Mouse (Mus musculus) forebrain, postnatal 0 days (tissue): Measurements from ENCODE around the gene Ppm1a. TPM values are rescaled to one million over a fixed set of nuclear protein-coding genes. Genes with fewer than 3 reads are reported as not detected.

ENCODE experiments used
- ATAC-seq: fragments of 200-750 bp; cut with Nextera tagmentation; 2 replicates; pipeline ENCODE4 v1.8.0; 2017; ENCODE audit warnings: mild to moderate bottlenecking, moderate library complexity
- DNase-seq: peaks from one replicate; pipeline ENCODE4 v3.0.0-alpha.2; 2015
- H3K27ac ChIP-seq: fragments of 300-500 bp; sonication (generic); 2 replicates; pipeline ENCODE4 v1.5.1; 2014; ENCODE audit warnings: low read depth, mild to moderate bottlenecking, antibody characterized with exemption, low read length, moderate library complexity, mixed read lengths
- H3K27me3 ChIP-seq: fragments of 300-500 bp; sonication (generic); 2 replicates; pipeline ENCODE4 v1.6.1; 2014; ENCODE audit warnings: mild to moderate bottlenecking, low read length, mixed read lengths; ENCODE audit not compliant: insufficient read depth
- H3K36me3 ChIP-seq: fragments of 300-500 bp; sonication (generic); 2 replicates; pipeline ENCODE4 v1.6.1; 2014; ENCODE audit warnings: mild to moderate bottlenecking, moderate library complexity; ENCODE audit not compliant: insufficient read depth
- H3K4me1 ChIP-seq: fragments of 300-500 bp; sonication (generic); 2 replicates; pipeline ENCODE4 v1.6.1; 2014; ENCODE audit warnings: antibody characterized with exemption; ENCODE audit not compliant: insufficient read depth
- H3K4me2 ChIP-seq: fragments of 300-500 bp; sonication (generic); 2 replicates; pipeline ENCODE4 v1.6.1; 2014; ENCODE audit warnings: low read depth, mild to moderate bottlenecking, moderate library complexity
- H3K4me3 ChIP-seq: fragments of 300-500 bp; sonication (generic); 2 replicates; pipeline ENCODE4 v1.5.1; 2014; ENCODE audit warnings: low read depth, low read length, mixed read lengths
- H3K9ac ChIP-seq: fragments of 300-500 bp; sonication (generic); 2 replicates; pipeline ENCODE4 v1.6.1; 2014; ENCODE audit warnings: mild to moderate bottlenecking
- H3K9me3 ChIP-seq: fragments of 300-500 bp; sonication (generic); 2 replicates; pipeline ENCODE4 v1.6.1; 2016; ENCODE audit warnings: low read length
- CTCF ChIP-seq: sonication (generic); IDR thresholded peaks from 2 replicates; pipeline ENCODE4 v1.5.1; 2016; ENCODE audit warnings: antibody characterized with exemption, control low read depth, low read depth
- WGBS: fragments of 180-500 bp; shearing (Covaris S2); extraction: QIAGEN DNeasy Blood & Tissue Kit; methylation state at CpG from one replicate; pipeline ENCODE4 v1.1.7; 2014; 5-methylcytosine and 5-hydroxymethylcytosine counted together
- polyA plus RNA-seq: library from polyadenylated mRNA; unstranded; fragments of >200 nt; fragmentation: Nextera tagmentation; extraction: Ambion mirVana; gene quantifications from 2 replicates; pipeline ENCODE4 v1.2.1, GENCODE M21; 2015
- total RNA-seq: library from RNA; depleted of rRNA; stranded (reverse); fragments of >200 nt; gene quantifications from 2 replicates; pipeline ENCODE4 v1.2.3, GENCODE M21; 2014; rRNA removed

Ppm1a gene
- 192 and 194 TPM in 2 replicates for total RNA-seq
- 61.7 and 69.9 TPM in 2 replicates for polyA plus RNA-seq

DNA sequence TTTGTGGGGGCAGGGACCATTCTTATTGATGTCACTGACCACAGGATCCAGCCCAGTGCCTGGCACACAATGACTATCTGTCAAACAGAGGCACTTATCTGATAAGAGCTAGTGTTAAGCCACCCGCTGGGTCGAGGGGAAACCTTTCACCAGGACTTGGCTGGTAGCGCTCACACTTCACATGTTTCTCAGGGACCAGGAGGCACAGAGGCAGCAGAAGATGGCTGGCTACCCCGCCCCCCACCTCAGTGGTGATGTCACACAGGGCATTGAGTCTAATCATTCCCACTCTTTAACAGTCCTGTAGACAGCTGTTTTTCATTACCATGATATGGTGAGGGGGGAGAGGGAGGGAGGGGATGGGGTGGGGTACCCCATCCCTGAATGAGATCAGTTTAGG, at the start of gene Ppm1a:
Gene Ppm1a (plus strand): TSS at position 370 of the 400 bp plus-strand sequence.
- WGBS: 16% methylated on average over 4 of the region's 4 CpGs
- Histone ChIP-seq H3K4me3 (no peak within 1 kb of the TSS), H3K36me3 (no peaks in the 10 kb centered on the region), H3K9me3 (no peaks in the 10 kb centered on the region), H3K9ac (no peak within 1 kb of the TSS), H3K27me3 (no peaks in the 10 kb centered on the region), H3K4me1 (no peaks in the 10 kb centered on the region), H3K4me2 (no peak within 1 kb of the TSS), H3K27ac (no peak within 1 kb of the TSS)
- no peak for DNase-seq
- no peak for TF ChIP-seq CTCF
- ATAC-seq: no peak

DNA sequence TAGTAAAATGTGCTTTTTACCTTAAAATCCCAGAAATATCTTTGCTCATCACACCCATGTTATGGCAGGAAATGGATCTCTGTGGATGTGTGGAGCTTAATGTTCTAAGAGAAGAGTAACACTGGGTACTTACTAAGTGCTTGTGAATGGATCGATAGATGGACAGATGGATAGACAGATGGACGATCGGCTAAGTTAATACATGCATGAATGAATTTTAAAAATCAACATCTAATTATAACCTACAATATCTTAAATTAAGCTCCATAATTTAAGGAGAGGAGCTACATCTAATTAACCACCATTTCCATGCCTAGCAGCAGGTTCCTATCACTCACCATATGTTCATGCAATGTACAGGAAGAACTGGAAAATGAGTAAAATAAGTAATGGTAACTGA, 47.3 kb upstream of the Ppm1a start:
- H3K27me3 ChIP-seq: no peaks in the 10 kb centered on the region
- H3K4me1 ChIP-seq: no peaks in the 10 kb centered on the region
- no peak overlapping the region for H3K27ac ChIP-seq
- no peak overlapping the region for H3K9ac ChIP-seq
- no peak overlapping the region for H3K4me3 ChIP-seq
- H3K9me3 ChIP-seq: no peaks in the 10 kb centered on the region
- H3K4me2 ChIP-seq: no peak overlapping the region
- 56% methylated on average over 3 of the region's 3 CpGs for WGBS
- ATAC-seq (no peak), DNase-seq (no peak)
- no peaks in the 10 kb centered on the region for H3K36me3 ChIP-seq
- no peak for TF ChIP-seq CTCF

DNA sequence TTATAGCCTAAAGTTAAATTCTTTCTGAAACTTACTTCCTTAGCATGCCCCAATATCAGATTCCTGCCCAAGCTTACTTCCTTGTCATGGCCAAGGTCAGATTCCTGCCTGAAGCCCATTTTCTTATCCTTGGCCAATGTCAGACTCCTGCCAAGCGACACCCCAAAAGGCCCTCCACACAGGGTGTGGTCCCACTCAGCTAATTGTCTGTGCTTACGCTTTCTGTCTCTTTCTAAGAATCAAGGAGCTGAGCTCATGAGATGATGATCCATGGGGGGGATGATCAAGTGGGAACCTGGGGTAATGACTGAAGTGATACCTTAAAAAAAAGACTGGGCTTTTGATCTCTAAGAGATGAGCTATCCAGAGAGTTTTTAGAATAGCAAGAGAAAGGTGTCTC, 42.4 kb upstream of the Ppm1a start:
- WGBS: 81% methylated on average over 2 of the region's 2 CpGs
- no peak for TF ChIP-seq CTCF

DNA sequence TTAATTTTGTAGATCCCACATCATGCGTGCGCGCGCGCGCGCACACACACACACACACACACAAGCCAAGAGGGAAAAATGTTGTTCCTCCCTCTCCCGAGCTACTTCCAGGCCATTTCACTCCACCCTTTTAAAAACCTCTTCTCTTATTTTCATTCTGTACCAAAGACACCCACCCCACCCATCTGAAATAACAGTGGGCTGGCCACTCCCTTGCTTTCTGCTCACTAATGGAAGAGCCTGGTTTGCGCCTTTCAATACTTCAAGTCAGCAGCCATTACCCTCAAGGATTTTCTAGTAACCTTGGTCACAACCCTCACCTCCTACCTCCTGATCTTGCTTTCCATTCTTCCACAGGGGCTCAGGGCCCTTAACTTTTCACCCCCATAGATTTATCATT, 41.4 kb upstream of the Ppm1a start:
- no peak for TF ChIP-seq CTCF
- Histone ChIP-seq H3K9me3 (no peaks in the 10 kb centered on the region), H3K27ac (no peak overlapping the region), H3K9ac (no peak overlapping the region), H3K27me3 (no peaks in the 10 kb centered on the region), H3K36me3 (no peaks in the 10 kb centered on the region), H3K4me3 (no peak overlapping the region), H3K4me1 (no peaks in the 10 kb centered on the region), H3K4me2 (no peak overlapping the region)
- WGBS: 98% methylated on average over 9 of the region's 9 CpGs
- ATAC-seq (no peak), DNase-seq (no peak)

More for the DNA sequence above, 42.4 kb upstream of the Ppm1a start:
- Histone ChIP-seq H3K9ac (no peak overlapping the region), H3K4me3 (no peak overlapping the region), H3K27ac (no peak overlapping the region), H3K4me2 (no peak overlapping the region), H3K27me3 (no peaks in the 10 kb centered on the region), H3K9me3 (no peaks in the 10 kb centered on the region), H3K4me1 (no peaks in the 10 kb centered on the region), H3K36me3 (no peaks in the 10 kb centered on the region)
- DNase-seq (no peak), ATAC-seq (no peak)

DNA sequence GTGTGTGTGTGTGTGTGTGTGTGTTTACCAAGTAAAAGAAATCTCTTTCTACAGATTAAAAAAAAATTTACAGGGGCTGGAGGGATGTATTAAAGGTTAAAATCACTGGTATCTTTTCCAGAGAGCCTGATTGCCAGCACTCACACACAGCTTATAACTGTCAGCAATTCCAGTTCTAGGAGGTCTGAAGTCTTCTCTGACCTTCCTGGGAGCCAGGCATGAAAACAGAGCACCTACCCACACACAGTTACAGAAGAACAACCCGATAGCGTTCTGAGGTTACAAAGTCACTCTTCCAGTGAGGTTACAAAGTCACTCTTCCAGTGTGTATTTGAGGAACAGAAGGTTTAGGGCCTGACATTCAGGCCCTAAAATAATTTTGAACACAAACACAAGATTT, 38.2 kb upstream of the Ppm1a start:
- H3K9me3 ChIP-seq: no peaks in the 10 kb centered on the region
- no peak for ATAC-seq
- WGBS: 85% methylated on average over 2 of the region's 2 CpGs
- H3K27me3 ChIP-seq: no peaks in the 10 kb centered on the region
- DNase-seq: no peak
- no peak overlapping the region for H3K9ac ChIP-seq
- no peak overlapping the region for H3K4me3 ChIP-seq
- H3K4me1 ChIP-seq: no peaks in the 10 kb centered on the region
- no peaks in the 10 kb centered on the region for H3K36me3 ChIP-seq
- no peak overlapping the region for H3K27ac ChIP-seq
- no peak for TF ChIP-seq CTCF
- no peak overlapping the region for H3K4me2 ChIP-seq

DNA sequence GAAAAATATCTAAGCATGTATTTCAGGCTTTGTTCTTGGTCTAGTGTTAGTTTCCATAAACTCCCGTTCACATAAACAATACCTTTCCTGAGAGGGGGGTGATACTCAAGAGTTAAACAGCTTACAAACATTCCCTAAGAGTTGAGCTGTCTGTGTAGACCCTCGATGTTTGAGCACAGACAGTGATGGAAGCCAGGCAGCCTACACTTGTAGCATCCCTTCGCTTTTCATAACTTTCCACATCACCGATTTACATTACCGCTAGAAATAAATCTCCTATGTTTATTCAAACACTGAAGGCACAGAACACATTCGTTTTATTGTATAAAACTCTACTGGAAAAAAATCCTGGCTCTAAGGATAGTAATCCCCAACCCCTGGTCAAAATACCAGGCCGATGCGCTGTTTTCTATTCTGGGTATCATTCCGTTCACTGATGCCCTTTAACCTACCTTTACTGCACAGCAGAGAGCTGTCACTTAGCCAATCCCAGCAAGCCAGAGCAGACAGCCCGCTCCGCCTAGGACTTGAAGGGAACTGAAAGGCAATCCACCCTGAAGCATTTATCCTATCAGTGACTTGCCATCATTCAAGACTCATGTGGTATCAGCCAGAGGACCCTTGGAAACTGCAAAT, 37.7 kb upstream of the Ppm1a start:
- Histone ChIP-seq H3K27ac (no peak overlapping the region), H3K4me1 (no peaks in the 10 kb centered on the region), H3K36me3 (no peaks in the 10 kb centered on the region), H3K4me2 (no peak overlapping the region), H3K9ac (no peak overlapping the region), H3K4me3 (no peak overlapping the region), H3K9me3 (no peaks in the 10 kb centered on the region), H3K27me3 (no peaks in the 10 kb centered on the region)
- 78% methylated on average over 11 of the region's 11 CpGs for WGBS
- ATAC-seq: no peak
- DNase-seq: no peak
- no peak for TF ChIP-seq CTCF

DNA sequence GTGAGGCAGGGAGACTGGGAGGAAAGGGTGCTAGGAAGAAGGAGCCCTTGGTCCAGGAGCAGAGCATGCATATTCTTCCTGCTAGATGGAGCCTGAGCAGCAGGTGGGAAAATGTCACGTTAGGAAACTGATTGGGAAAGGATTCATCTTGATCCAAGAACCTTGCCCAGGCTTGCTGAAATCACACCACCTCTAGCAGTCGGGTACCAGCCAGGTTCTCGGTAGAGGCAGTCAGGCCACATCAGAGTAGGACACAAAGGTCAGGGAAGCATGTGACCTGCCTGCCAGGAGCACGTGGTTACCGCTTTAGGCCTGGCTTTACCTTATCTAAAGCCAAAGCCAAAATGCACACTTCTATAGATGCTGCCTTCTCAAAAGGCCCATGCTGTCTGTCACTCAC, 35.5 kb upstream of the Ppm1a start:
- H3K9me3 ChIP-seq: no peaks in the 10 kb centered on the region
- H3K27ac ChIP-seq: no peak overlapping the region
- no peak overlapping the region for H3K9ac ChIP-seq
- no peak overlapping the region for H3K4me2 ChIP-seq
- H3K4me3 ChIP-seq: no peak overlapping the region
- no peak for TF ChIP-seq CTCF
- WGBS: 83% methylated on average over 5 of the region's 5 CpGs
- no peak for ATAC-seq
- H3K27me3 ChIP-seq: no peaks in the 10 kb centered on the region
- DNase-seq: no peak
- no peaks in the 10 kb centered on the region for H3K36me3 ChIP-seq
- no peaks in the 10 kb centered on the region for H3K4me1 ChIP-seq
